Mouse (Mus musculus): ENCODE measurements around the gene Ppp4r4. TPM values are rescaled to one million over a fixed set of nuclear protein-coding genes. Genes with fewer than 3 reads are reported as not detected.

Ppp4r4 gene
- total RNA-seq, 1 experiment = 1.7 TPM

DNA sequence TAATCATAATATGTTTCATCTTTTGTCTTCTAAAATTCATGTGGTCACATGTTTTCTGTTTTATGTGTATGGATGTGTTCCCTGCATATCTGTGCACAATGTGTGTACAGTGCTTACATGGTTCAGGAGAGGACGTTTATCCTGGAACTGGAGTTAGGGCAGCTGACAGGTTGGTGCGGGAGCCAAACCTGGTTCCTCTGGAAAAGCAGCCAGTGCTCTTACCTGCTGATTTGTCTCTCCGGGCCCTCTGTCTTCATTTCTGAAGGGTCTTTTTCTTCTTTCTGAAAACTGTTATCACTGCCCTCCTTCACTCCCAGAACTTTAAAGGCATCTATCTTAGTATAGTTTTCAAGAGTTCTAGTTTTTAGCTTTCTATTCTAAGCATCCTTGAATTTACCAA is 111.7 kb downstream of the Ppp4r4 start:
- Histone ChIP-seq H3K36me3 (ENCODE audit: control insufficient read depth, insufficient read depth, low read length, poor library complexity, severe bottlenecking) (no peaks in the 10 kb centered on the region), H3K9me3 (ENCODE audit: control insufficient read depth, insufficient read depth, low read depth, low read length) (no peaks in the 10 kb centered on the region), H3K9ac (ENCODE audit: insufficient read depth, low read depth, low read length, poor library complexity, severe bottlenecking) (no peak overlapping the region), H3K4me3 (ENCODE audit: insufficient read depth in 1 of 2, low read depth in 1 of 2, low read length in 2 of 2, poor library complexity in 1 of 2, severe bottlenecking in 1 of 2) (no peak overlapping the region), H3K27ac (ENCODE audit: insufficient read depth, low read depth, low read length, poor library complexity, severe bottlenecking) (no peak overlapping the region), H3K4me1 (ENCODE audit: control insufficient read depth in 2 of 2, insufficient read depth in 2 of 2, low read length in 2 of 2, poor library complexity in 1 of 2) (no peaks in the 10 kb centered on the region)
- no peak for DNase-seq (ENCODE audit: low read depth, low spot score)
- no peak for TF ChIP-seq HCFC1 (IDR thresholded peaks at IDR 0.05; ENCODE audit: borderline replicate concordance, insufficient read depth, low read length)
- no peak for TF ChIP-seq MAFK (IDR thresholded peaks at IDR 0.05; ENCODE audit: insufficient read depth, low read depth, low read length)
- TF ChIP-seq CHD2 (IDR thresholded peaks at IDR 0.05; ENCODE audit: low read depth, low read length) = no peak
- TF ChIP-seq ZC3H11A (IDR thresholded peaks at IDR 0.05; ENCODE audit: borderline replicate concordance, low read depth, low read length) = no peak
- TF ChIP-seq ZNF384 (IDR thresholded peaks at IDR 0.05; ENCODE audit: low read depth, low read length) = no peak
- in situ Hi-C loops (cut with MboI; ENCODE audit: low sequenced_read_pairs in 2 of 2, unreplicated experiment in 2 of 2) = no loop called here

DNA sequence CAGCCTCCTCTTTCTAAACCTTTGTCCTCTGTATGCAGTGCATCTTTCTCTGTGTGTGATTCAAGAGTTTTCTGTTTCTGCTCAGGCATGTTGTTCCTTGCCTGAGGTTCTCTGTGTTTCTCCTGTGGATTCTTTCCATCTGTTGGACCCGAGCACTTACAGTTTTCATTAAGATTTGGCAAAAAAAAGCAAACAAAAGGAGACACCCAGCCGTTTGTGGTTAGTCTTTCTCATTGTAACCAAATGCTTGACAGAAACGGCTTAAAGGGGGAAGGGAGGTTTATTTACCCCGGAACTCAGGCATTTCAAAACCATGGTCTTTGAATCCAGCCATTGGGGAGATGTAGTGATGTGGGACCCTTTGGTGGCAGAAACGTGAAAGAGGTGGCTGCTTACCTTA is 112.5 kb downstream of the Ppp4r4 start:
- DNase-seq (ENCODE audit: low read depth, low spot score) = no peak
- Histone ChIP-seq H3K9ac (ENCODE audit: insufficient read depth, low read depth, low read length, poor library complexity, severe bottlenecking) (no peak overlapping the region), H3K36me3 (ENCODE audit: control insufficient read depth, insufficient read depth, low read length, poor library complexity, severe bottlenecking) (no peaks in the 10 kb centered on the region), H3K27ac (ENCODE audit: insufficient read depth, low read depth, low read length, poor library complexity, severe bottlenecking) (no peak overlapping the region), H3K4me3 (ENCODE audit: insufficient read depth in 1 of 2, low read depth in 1 of 2, low read length in 2 of 2, poor library complexity in 1 of 2, severe bottlenecking in 1 of 2) (no peak overlapping the region), H3K9me3 (ENCODE audit: control insufficient read depth, insufficient read depth, low read depth, low read length) (no peaks in the 10 kb centered on the region), H3K4me1 (ENCODE audit: control insufficient read depth in 2 of 2, insufficient read depth in 2 of 2, low read length in 2 of 2, poor library complexity in 1 of 2) (no peaks in the 10 kb centered on the region)
- TF ChIP-seq ZC3H11A (IDR thresholded peaks at IDR 0.05; ENCODE audit: borderline replicate concordance, low read depth, low read length) = no peak
- TF ChIP-seq CHD2 (IDR thresholded peaks at IDR 0.05; ENCODE audit: low read depth, low read length) = no peak
- TF ChIP-seq ZNF384 (IDR thresholded peaks at IDR 0.05; ENCODE audit: low read depth, low read length) = no peak
- no peak for TF ChIP-seq HCFC1 (IDR thresholded peaks at IDR 0.05; ENCODE audit: borderline replicate concordance, insufficient read depth, low read length)
- TF ChIP-seq MAFK (IDR thresholded peaks at IDR 0.05; ENCODE audit: insufficient read depth, low read depth, low read length) = no peak
- in situ Hi-C loops (cut with MboI; ENCODE audit: low sequenced_read_pairs in 2 of 2, unreplicated experiment in 2 of 2) = no loop called here

GRCm38 (mm10) chr12:103646314-103646713 is 114.2 kb downstream of the Ppp4r4 start:
- in situ Hi-C loops (cut with MboI; ENCODE audit: low sequenced_read_pairs in 2 of 2, unreplicated experiment in 2 of 2) = no loop called here
- no peaks in the 10 kb centered on the region for H3K9me3 ChIP-seq (ENCODE audit: control insufficient read depth, insufficient read depth, low read depth, low read length)
- H3K4me1 ChIP-seq (ENCODE audit: control insufficient read depth in 2 of 2, insufficient read depth in 2 of 2, low read length in 2 of 2, poor library complexity in 1 of 2) = no peaks in the 10 kb centered on the region
- H3K27ac ChIP-seq (ENCODE audit: insufficient read depth, low read depth, low read length, poor library complexity, severe bottlenecking) = no peak overlapping the region
- no peak overlapping the region for H3K9ac ChIP-seq (ENCODE audit: insufficient read depth, low read depth, low read length, poor library complexity, severe bottlenecking)
- H3K36me3 ChIP-seq (ENCODE audit: control insufficient read depth, insufficient read depth, low read length, poor library complexity, severe bottlenecking) = no peaks in the 10 kb centered on the region
- DNase-seq (ENCODE audit: low read depth, low spot score) = no peak
- H3K4me3 ChIP-seq (ENCODE audit: insufficient read depth in 1 of 2, low read depth in 1 of 2, low read length in 2 of 2, poor library complexity in 1 of 2, severe bottlenecking in 1 of 2) = no peak overlapping the region
- TF ChIP-seq CHD2 (IDR thresholded peaks at IDR 0.05; ENCODE audit: low read depth, low read length) (no peak), HCFC1 (IDR thresholded peaks at IDR 0.05; ENCODE audit: borderline replicate concordance, insufficient read depth, low read length) (no peak), ZNF384 (IDR thresholded peaks at IDR 0.05; ENCODE audit: low read depth, low read length) (no peak), ZC3H11A (IDR thresholded peaks at IDR 0.05; ENCODE audit: borderline replicate concordance, low read depth, low read length) (no peak), MAFK (IDR thresholded peaks at IDR 0.05; ENCODE audit: insufficient read depth, low read depth, low read length) (no peak)

DNA sequence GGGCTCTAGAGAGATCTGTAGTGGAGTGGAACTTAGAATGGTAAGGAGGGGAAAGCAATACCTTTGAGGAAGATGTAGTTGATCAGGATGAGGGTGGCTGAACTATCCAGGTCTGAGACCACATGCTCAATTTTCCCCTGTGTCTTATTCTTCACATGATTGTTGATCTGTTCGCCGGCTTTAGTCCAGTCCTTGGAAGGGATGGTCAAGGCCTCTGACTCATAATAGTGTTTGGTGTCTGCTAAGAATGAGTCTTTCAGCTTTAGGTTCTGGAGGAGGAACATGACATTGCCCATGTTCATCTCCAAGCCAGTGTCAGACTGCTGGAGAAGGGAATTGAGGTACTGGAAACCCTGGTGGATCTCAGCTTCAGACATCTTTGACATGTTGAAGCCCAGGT is 121.8 kb downstream of the Ppp4r4 start:
- Histone ChIP-seq H3K36me3 (ENCODE audit: control insufficient read depth, insufficient read depth, low read length, poor library complexity, severe bottlenecking) (no peaks in the 10 kb centered on the region), H3K9ac (ENCODE audit: insufficient read depth, low read depth, low read length, poor library complexity, severe bottlenecking) (no peak overlapping the region), H3K9me3 (ENCODE audit: control insufficient read depth, insufficient read depth, low read depth, low read length) (no peaks in the 10 kb centered on the region), H3K27ac (ENCODE audit: insufficient read depth, low read depth, low read length, poor library complexity, severe bottlenecking) (no peak overlapping the region), H3K4me1 (ENCODE audit: control insufficient read depth in 2 of 2, insufficient read depth in 2 of 2, low read length in 2 of 2, poor library complexity in 1 of 2) (no peaks in the 10 kb centered on the region), H3K4me3 (ENCODE audit: insufficient read depth in 1 of 2, low read depth in 1 of 2, low read length in 2 of 2, poor library complexity in 1 of 2, severe bottlenecking in 1 of 2) (no peak overlapping the region)
- no peak for DNase-seq (ENCODE audit: low read depth, low spot score)
- in situ Hi-C loops (cut with MboI; ENCODE audit: low sequenced_read_pairs in 2 of 2, unreplicated experiment in 2 of 2) = no loop called here
- TF ChIP-seq CHD2 (IDR thresholded peaks at IDR 0.05; ENCODE audit: low read depth, low read length) (no peak), ZC3H11A (IDR thresholded peaks at IDR 0.05; ENCODE audit: borderline replicate concordance, low read depth, low read length) (no peak), HCFC1 (IDR thresholded peaks at IDR 0.05; ENCODE audit: borderline replicate concordance, insufficient read depth, low read length) (no peak), ZNF384 (IDR thresholded peaks at IDR 0.05; ENCODE audit: low read depth, low read length) (no peak), MAFK (IDR thresholded peaks at IDR 0.05; ENCODE audit: insufficient read depth, low read depth, low read length) (no peak)

Measured in ES-E14 (cell line).